Mouse (Mus musculus): ENCODE measurements around the gene Stxbp6. TPM values are rescaled to one million over a fixed set of nuclear protein-coding genes. Genes with fewer than 3 reads are reported as not detected.
"Not testable (repeated sequence)": the region's sequence is repeated elsewhere in the genome, so short reads cannot be mapped to it uniquely, and the experiment has no call there.

Stxbp6 gene
- total and polyA plus RNA-seq, 2 experiments from 2014 or later: 28.9 to 31.8 TPM

GRCm38 (mm10) chr12:45049894-45050293 is 24.6 kb downstream of the Stxbp6 start:
- H3K27ac ChIP-seq (ENCODE audit: low read depth, low read length): no peak overlapping the region
- no peaks in the 10 kb centered on the region for H3K4me1 ChIP-seq (ENCODE audit: insufficient read depth, low read length)
- ATAC-seq (ENCODE audit: low FRiP score): no peak
- TF ChIP-seq CTCF (IDR thresholded peaks at IDR 0.05): no peak
- WGBS: 56% methylated on average over 9 of the region's 9 CpGs
- H3K36me3 ChIP-seq (ENCODE audit: insufficient read depth, low read length): no peaks in the 10 kb centered on the region
- H3K9me3 ChIP-seq (ENCODE audit: low read length): no peaks in the 10 kb centered on the region
- H3K9ac ChIP-seq (replicated peaks; ENCODE audit: low read length, poor library complexity, severe bottlenecking): no peak overlapping the region
- H3K4me2 ChIP-seq (ENCODE audit: low read depth, low read length, poor library complexity, severe bottlenecking): no peak overlapping the region
- H3K4me3 ChIP-seq (ENCODE audit: low read depth, low read length): no peak overlapping the region
- no peak for DNase-seq (ENCODE audit: low spot score)
- no peaks in the 10 kb centered on the region for H3K27me3 ChIP-seq (ENCODE audit: insufficient read depth, low read length)

GRCm38 (mm10) chr12:45047711-45048110 is 26.8 kb downstream of the Stxbp6 start:
- H3K4me3 ChIP-seq (ENCODE audit: low read depth, low read length); H3K27ac ChIP-seq (ENCODE audit: low read depth, low read length); H3K9ac ChIP-seq (replicated peaks; ENCODE audit: low read length, poor library complexity, severe bottlenecking); DNase-seq (ENCODE audit: low spot score); H3K4me2 ChIP-seq (ENCODE audit: low read depth, low read length, poor library complexity, severe bottlenecking); H3K9me3 ChIP-seq (ENCODE audit: low read length); H3K27me3 ChIP-seq (ENCODE audit: insufficient read depth, low read length); H3K4me1 ChIP-seq (ENCODE audit: insufficient read depth, low read length); H3K36me3 ChIP-seq (ENCODE audit: insufficient read depth, low read length); ATAC-seq (ENCODE audit: low FRiP score): not testable (repeated sequence)
- 24% methylated on average over 7 of the region's 9 CpGs for WGBS

GRCm38 (mm10) chr12:45047172-45047571 is 27.3 kb downstream of the Stxbp6 start:
- no peaks in the 10 kb centered on the region for H3K9me3 ChIP-seq (ENCODE audit: low read length)
- H3K27ac ChIP-seq (ENCODE audit: low read depth, low read length): no peak overlapping the region
- TF ChIP-seq CTCF (IDR thresholded peaks at IDR 0.05): no peak
- H3K4me2 ChIP-seq (ENCODE audit: low read depth, low read length, poor library complexity, severe bottlenecking): no peak overlapping the region
- H3K27me3 ChIP-seq (ENCODE audit: insufficient read depth, low read length): no peaks in the 10 kb centered on the region
- H3K36me3 ChIP-seq (ENCODE audit: insufficient read depth, low read length): no peaks in the 10 kb centered on the region
- DNase-seq (ENCODE audit: low spot score) (no peak), ATAC-seq (ENCODE audit: low FRiP score) (no peak)
- no peak overlapping the region for H3K9ac ChIP-seq (replicated peaks; ENCODE audit: low read length, poor library complexity, severe bottlenecking)
- 77% methylated on average over 4 of the region's 4 CpGs for WGBS
- no peaks in the 10 kb centered on the region for H3K4me1 ChIP-seq (ENCODE audit: insufficient read depth, low read length)
- no peak overlapping the region for H3K4me3 ChIP-seq (ENCODE audit: low read depth, low read length)

- Histone ChIP-seq H3K9me3 (ENCODE audit: low read length) (no peaks in the 10 kb centered on the region), H3K27ac (ENCODE audit: low read depth, low read length) (no peak overlapping the region), H3K4me3 (ENCODE audit: low read depth, low read length) (no peak overlapping the region), H3K36me3 (ENCODE audit: insufficient read depth, low read length) (no peaks in the 10 kb centered on the region), H3K4me1 (ENCODE audit: insufficient read depth, low read length) (no peaks in the 10 kb centered on the region), H3K27me3 (ENCODE audit: insufficient read depth, low read length) (no peaks in the 10 kb centered on the region), H3K9ac (replicated peaks; ENCODE audit: low read length, poor library complexity, severe bottlenecking) (no peak overlapping the region), H3K4me2 (ENCODE audit: low read depth, low read length, poor library complexity, severe bottlenecking) (no peak overlapping the region)
- WGBS: 76% methylated on average over 1 of the region's 1 CpGs
- no peak for TF ChIP-seq CTCF (IDR thresholded peaks at IDR 0.05)
- DNase-seq (ENCODE audit: low spot score) (no peak), ATAC-seq (ENCODE audit: low FRiP score) (no peak)
Measured at GRCm38 (mm10) chr12:45044581-45044980, 29.9 kb downstream of the Stxbp6 start.

- no peak for DNase-seq (ENCODE audit: low spot score)
- Histone ChIP-seq H3K4me3 (ENCODE audit: low read depth, low read length) (no peak overlapping the region), H3K9me3 (ENCODE audit: low read length) (no peaks in the 10 kb centered on the region), H3K9ac (replicated peaks; ENCODE audit: low read length, poor library complexity, severe bottlenecking) (no peak overlapping the region), H3K27ac (ENCODE audit: low read depth, low read length) (no peak overlapping the region), H3K36me3 (ENCODE audit: insufficient read depth, low read length) (no peaks in the 10 kb centered on the region), H3K4me2 (ENCODE audit: low read depth, low read length, poor library complexity, severe bottlenecking) (no peak overlapping the region), H3K4me1 (ENCODE audit: insufficient read depth, low read length) (no peaks in the 10 kb centered on the region), H3K27me3 (ENCODE audit: insufficient read depth, low read length) (no peaks in the 10 kb centered on the region)
- TF ChIP-seq CTCF (IDR thresholded peaks at IDR 0.05): no peak
- 45% methylated on average over 10 of the region's 10 CpGs for WGBS
- ATAC-seq (ENCODE audit: low FRiP score): no peak
Measured at GRCm38 (mm10) chr12:45042591-45043091, 31.9 kb downstream of the Stxbp6 start.

GRCm38 (mm10) chr12:45037496-45037895 is 37.0 kb downstream of the Stxbp6 start:
- H3K27me3 ChIP-seq (ENCODE audit: insufficient read depth, low read length): no peaks in the 10 kb centered on the region
- no peak for TF ChIP-seq CTCF (IDR thresholded peaks at IDR 0.05)
- H3K36me3 ChIP-seq (ENCODE audit: insufficient read depth, low read length): no peaks in the 10 kb centered on the region
- H3K9ac ChIP-seq (replicated peaks; ENCODE audit: low read length, poor library complexity, severe bottlenecking): no peak overlapping the region
- H3K4me3 ChIP-seq (ENCODE audit: low read depth, low read length): no peak overlapping the region
- WGBS: 94% methylated on average over 1 of the region's 1 CpGs
- H3K4me1 ChIP-seq (ENCODE audit: insufficient read depth, low read length): no peaks in the 10 kb centered on the region
- DNase-seq (ENCODE audit: low spot score) (no peak), ATAC-seq (ENCODE audit: low FRiP score) (no peak)
- H3K4me2 ChIP-seq (ENCODE audit: low read depth, low read length, poor library complexity, severe bottlenecking): no peak overlapping the region
- no peak overlapping the region for H3K27ac ChIP-seq (ENCODE audit: low read depth, low read length)
- no peaks in the 10 kb centered on the region for H3K9me3 ChIP-seq (ENCODE audit: low read length)

Data from midbrain, postnatal 0 days (tissue).